Mouse (Mus musculus) small intestine, adult 2 months (tissue): Measurements from ENCODE around the gene Eif4e1b. TPM values are rescaled to one million over a fixed set of nuclear protein-coding genes. Genes with fewer than 3 reads are reported as not detected.

ENCODE experiments used
- H3K27ac ChIP-seq: fragments of 200-500 bp; 2 replicates; pipeline ENCODE4 v1.5.1; 2012; ENCODE audit warnings: low read depth, low read length, control low read depth, inconsistent platforms; ENCODE audit not compliant: insufficient read depth
- H3K27me3 ChIP-seq: fragments of 200-500 bp; 2 replicates; pipeline ENCODE4 v1.6.1; 2012; ENCODE audit warnings: mild to moderate bottlenecking, moderate library complexity, low read length, inconsistent platforms; ENCODE audit not compliant: control insufficient read depth, insufficient read depth
- H3K36me3 ChIP-seq: fragments of 200-500 bp; 2 replicates; pipeline ENCODE4 v1.6.1; 2012; ENCODE audit warnings: mild to moderate bottlenecking, low read length, control low read depth, inconsistent platforms; ENCODE audit not compliant: control insufficient read depth, insufficient read depth
- H3K4me1 ChIP-seq: fragments of 200-500 bp; 2 replicates; pipeline ENCODE4 v1.6.1; 2012; ENCODE audit warnings: low read length, inconsistent platforms, mixed read lengths; ENCODE audit not compliant: control insufficient read depth, insufficient read depth, insufficient read length
- H3K4me3 ChIP-seq: fragments of 200-500 bp; 2 replicates; pipeline ENCODE4 v1.5.1; 2012; ENCODE audit warnings: low read depth, mild to moderate bottlenecking, control low read depth, inconsistent platforms, low read length, moderate library complexity
- CTCF ChIP-seq: fragments of 200-500 bp; IDR thresholded peaks from 2 replicates; pipeline ENCODE4 v1.5.1; 2012; ENCODE audit warnings: low read depth, mild to moderate bottlenecking, control low read depth, inconsistent platforms, low read length, moderate library complexity, mixed read lengths; ENCODE audit not compliant: insufficient replicate concordance, insufficient read length; ENCODE audit errors: extremely low read depth
- POLR2A ChIP-seq: fragments of 200-500 bp; IDR thresholded peaks from 2 replicates; pipeline ENCODE4 v1.6.1; 2012; ENCODE audit warnings: low read depth, mild to moderate bottlenecking, control low read depth, inconsistent platforms, low read length, moderate library complexity
- WGBS: fragments of 180-500 bp; shearing (Covaris S2); methylation state at CpG from one replicate; pipeline ENCODE4 v1.1.7; 2018; 5-methylcytosine and 5-hydroxymethylcytosine counted together
- polyA plus RNA-seq: library from polyadenylated mRNA; depleted of rRNA; stranded (reverse); fragments of >200 nt; gene quantifications from 2 replicates; pipeline ENCODE4 v1.2.3, GENCODE M21; 2012

Gene Eif4e1b
- polyA plus RNA-seq, 1 experiment: not detected

- TF ChIP-seq POLR2A (no peak), CTCF (no peak)
- peaks cover 4% of the 10 kb centered on the region for H3K27me3 ChIP-seq
- H3K4me3 ChIP-seq: no peak overlapping the region
- no peak overlapping the region for H3K27ac ChIP-seq
- peaks cover 8% of the 10 kb centered on the region; the same call in 1 of the 2 replicates for H3K4me1 ChIP-seq
- no peaks in the 10 kb centered on the region for H3K36me3 ChIP-seq
- 66% methylated on average over 8 of the region's 8 CpGs for WGBS
Observed at GRCm38 (mm10) chr13:54760164-54760795, 23.5 kb upstream of the Eif4e1b start.

GRCm38 (mm10) chr13:54760906-54761305 is 22.9 kb upstream of the Eif4e1b start:
- H3K4me3 ChIP-seq: no peak overlapping the region
- H3K4me1 ChIP-seq: peaks cover 12% of the 10 kb centered on the region
- peaks cover 11% of the 10 kb centered on the region for H3K27me3 ChIP-seq
- H3K36me3 ChIP-seq: no peaks in the 10 kb centered on the region
- TF ChIP-seq CTCF (no peak), POLR2A (no peak)
- 76% methylated on average over 7 of the region's 7 CpGs for WGBS
- no peak overlapping the region for H3K27ac ChIP-seq

GRCm38 (mm10) chr13:54765281-54766191 is 18.3 kb upstream of the Eif4e1b start:
- Histone ChIP-seq H3K4me1 (peaks cover 9% of the 10 kb centered on the region), H3K27ac (no peak overlapping the region), H3K4me3 (peak overlapping the region; percentile 53), H3K36me3 (no peaks in the 10 kb centered on the region), H3K27me3 (peaks cover 20% of the 10 kb centered on the region)
- no peak for TF ChIP-seq POLR2A
- TF ChIP-seq CTCF: no peak
- WGBS: 7% methylated on average over 44 of the region's 44 CpGs

- TF ChIP-seq CTCF (peak; percentile 22; the same call in 1 of the 2 replicates), POLR2A (no peak)
- Histone ChIP-seq H3K36me3 (no peaks in the 10 kb centered on the region), H3K27me3 (peaks cover 20% of the 10 kb centered on the region), H3K4me1 (peaks cover 9% of the 10 kb centered on the region), H3K27ac (no peak within 1 kb of the TSS), H3K4me3 (peak within 1 kb of the TSS; percentile 53)
- 3% methylated on average over 35 of the region's 35 CpGs for WGBS
Observed at GRCm38 (mm10) chr13:54766192-54766768, 17.5 kb upstream of the Eif4e1b start, which contains the start of gene Sncb. Sncb (minus strand) TSS chr13:54766595.

GRCm38 (mm10) chr13:54767012-54767411 is 16.8 kb upstream of the Eif4e1b start:
- 75% methylated on average over 4 of the region's 4 CpGs for WGBS
- no peak overlapping the region for H3K27ac ChIP-seq
- no peak overlapping the region for H3K4me3 ChIP-seq
- TF ChIP-seq CTCF (no peak), POLR2A (no peak)
- peaks cover 9% of the 10 kb centered on the region for H3K4me1 ChIP-seq
- no peaks in the 10 kb centered on the region for H3K36me3 ChIP-seq
- peaks cover 20% of the 10 kb centered on the region for H3K27me3 ChIP-seq

- H3K4me1 ChIP-seq: no peaks in the 10 kb centered on the region
- H3K36me3 ChIP-seq: no peaks in the 10 kb centered on the region
- 79% methylated on average over 3 of the region's 3 CpGs for WGBS
- H3K27me3 ChIP-seq: no peaks in the 10 kb centered on the region
- H3K4me3 ChIP-seq: no peak overlapping the region
- no peak overlapping the region for H3K27ac ChIP-seq
- TF ChIP-seq POLR2A: no peak
- no peak for TF ChIP-seq CTCF
Observed at GRCm38 (mm10) chr13:54780592-54780991, 3.2 kb upstream of the Eif4e1b start.
